Comparison of ENCODE assay signal across 14 mouse cellular contexts in the genomic region with DNA sequence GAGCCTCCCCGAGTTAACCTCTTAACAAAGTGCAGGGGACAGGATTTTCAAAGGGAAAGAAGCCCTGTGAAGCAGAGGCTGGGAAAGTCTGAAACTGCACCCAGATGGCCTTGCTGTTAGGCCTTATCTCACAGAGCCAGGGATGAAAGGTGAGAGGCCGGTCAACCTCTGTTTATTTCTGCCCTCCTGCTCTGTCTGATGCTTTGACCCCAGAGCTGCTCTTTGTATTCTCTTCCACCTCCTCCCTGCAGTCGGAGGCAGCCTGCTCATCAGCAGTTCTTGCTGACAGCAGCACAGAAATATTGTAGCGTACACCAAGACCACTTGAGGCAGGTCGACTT.
DNase-seq lines count a peak whose midpoint lies in the region; ATAC-seq and TF ChIP-seq lines count a peak whose summit lies in the region.
"Had no signal": no experiment of that assay in that cellular context is flagged by ENCODE, and none has a peak within 500 bp of the region (broad histone marks: within the 10 kb centered on the region; RNA-seq: fewer than 3 reads in every experiment).

No protein-coding gene starts in this region.

- H3K27me3 ChIP-seq in kidney, embryonic 15.5 days: no peaks in the 10 kb centered on the region
- H3K27me3 ChIP-seq in intestine, embryonic 15.5 days (replicated peaks): no peaks in the 10 kb centered on the region
- H3K27me3 ChIP-seq: neural tube, embryonic 13.5 days had no signal

- peak; percentile 86 for ATAC-seq in kidney, embryonic 15.5 days (replicated peaks; ENCODE audit: low FRiP score)
- ATAC-seq in intestine, embryonic 15.5 days: peak; percentile 81
- ATAC-seq: activated CD4-positive, CD25-positive, alpha-beta regulatory T cell, adult 4 months had no signal

- DNase-seq in kidney, postnatal 10 days: no peak
- DNase-seq in embryo, embryonic 10.5 days (ENCODE audit: low spot score): peak; percentile 70
- DNase-seq in mesoderm, embryonic 11.5 days (ENCODE audit: low read depth, low spot score): peak; percentile 30
- no peak for DNase-seq in layer of hippocampus, postnatal 14 days (ENCODE audit: low spot score in 2 of 2)
- no peak for DNase-seq in layer of hippocampus, adult 2 months (ENCODE audit: low spot score in 2 of 2)
- no peak for DNase-seq in urinary bladder, adult 18-20 months (ENCODE audit: low spot score in 2 of 2)
- DNase-seq: cerebellum, adult 11 months; heart, adult 2 months; lung, postnatal 4 days; thymus, postnatal 36 days had no signal

- H3K4me2 ChIP-seq in kidney, embryonic 15.5 days: no peak overlapping the region
- no peak overlapping the region for H3K4me2 ChIP-seq in intestine, embryonic 15.5 days (replicated peaks)
- H3K4me2 ChIP-seq: neural tube, embryonic 13.5 days had no signal

- no peak overlapping the region for H3K27ac ChIP-seq in kidney, embryonic 15.5 days
- H3K27ac ChIP-seq in intestine, embryonic 15.5 days: peak overlapping the region; percentile 15; the same call in 1 of the 2 replicates
- H3K27ac ChIP-seq in layer of hippocampus, adult 2 months: no peak overlapping the region
- H3K27ac ChIP-seq: heart, adult 2 months; neural tube, embryonic 13.5 days had no signal

- no peak overlapping the region for H3K4me3 ChIP-seq in kidney, embryonic 15.5 days (replicated peaks)
- no peak overlapping the region for H3K4me3 ChIP-seq in intestine, embryonic 15.5 days (replicated peaks)
- H3K4me3 ChIP-seq in layer of hippocampus, adult 2 months: no peak overlapping the region
- H3K4me3 ChIP-seq: heart, adult 2 months; neural tube, embryonic 13.5 days had no signal

- no peak overlapping the region for H3K9ac ChIP-seq in kidney, embryonic 15.5 days
- no peak overlapping the region; the same call in 1 of the 2 replicates for H3K9ac ChIP-seq in intestine, embryonic 15.5 days
- H3K9ac ChIP-seq: neural tube, embryonic 13.5 days had no signal

- no peaks in the 10 kb centered on the region for H3K9me3 ChIP-seq in kidney, embryonic 15.5 days (replicated peaks)
- H3K9me3 ChIP-seq in intestine, embryonic 15.5 days: no peaks in the 10 kb centered on the region
- H3K9me3 ChIP-seq: neural tube, embryonic 13.5 days had no signal

- TF ChIP-seq CTCF in layer of hippocampus, adult 2 months (conservative IDR thresholded peaks at IDR 0.05): no peak

- WGBS in kidney, embryonic 15.5 days: 16% methylated on average over 5 of the region's 5 CpGs
- 20% methylated on average over 5 of the region's 5 CpGs for WGBS in intestine, embryonic 15.5 days

- no peaks in the 10 kb centered on the region for H3K36me3 ChIP-seq in kidney, embryonic 15.5 days
- no peaks in the 10 kb centered on the region for H3K36me3 ChIP-seq in intestine, embryonic 15.5 days
- H3K36me3 ChIP-seq: neural tube, embryonic 13.5 days had no signal

- peaks cover 37% of the 10 kb centered on the region for H3K4me1 ChIP-seq in kidney, embryonic 15.5 days
- peaks cover 13% of the 10 kb centered on the region for H3K4me1 ChIP-seq in intestine, embryonic 15.5 days (replicated peaks)

Comparison
In these comparisons a context has a peak if more than half of its experiments do, and no peak if none do; other contexts are left out.
1. DNase-seq: peak in embryo, embryonic 10.5 days (single experiment) and mesoderm, embryonic 11.5 days (single experiment); none in kidney, postnatal 10 days (single experiment), layer of hippocampus, postnatal 14 days (0 of 2), layer of hippocampus, adult 2 months (0 of 2) and urinary bladder, adult 18-20 months (0 of 2).